Mouse (Mus musculus) ovary, postnatal 10 days (tissue): Measurements from ENCODE around the gene Slc2a9.
A peak's percentile ranks its signal among the peaks of the same experiment; 100 is the strongest.

Experiments used
- DNase-seq: peaks from one replicate; pipeline ENCODE4 v3.0.0; 2022; ENCODE audit warnings: low spot score

Slc2a9 gene

GRCm38 (mm10) chr5:38372369-38372768 is 130.6 kb downstream of the Slc2a9 start:
- DNase-seq, result no peak

DNA sequence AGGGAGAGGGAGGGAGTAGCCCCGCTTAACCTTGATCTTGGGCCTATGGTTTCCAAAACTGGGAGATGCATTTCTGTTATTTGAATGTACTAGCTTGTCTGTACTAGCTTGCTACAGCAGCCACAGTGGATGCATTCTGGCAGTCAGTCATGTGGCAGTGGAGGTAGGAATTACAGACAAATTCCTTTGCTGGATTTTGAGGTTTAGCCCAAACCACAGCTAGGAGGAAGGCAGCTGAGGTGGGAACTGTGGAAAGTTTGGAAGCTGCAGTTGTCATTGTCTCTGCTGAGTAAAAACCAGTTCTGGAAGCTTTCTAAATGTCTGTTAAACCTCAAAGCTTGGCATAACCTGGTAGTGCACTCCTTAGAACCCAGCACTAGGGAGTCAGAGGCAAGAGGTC is 131.6 kb downstream of the Slc2a9 start:
- DNase-seq, result no peak

DNA sequence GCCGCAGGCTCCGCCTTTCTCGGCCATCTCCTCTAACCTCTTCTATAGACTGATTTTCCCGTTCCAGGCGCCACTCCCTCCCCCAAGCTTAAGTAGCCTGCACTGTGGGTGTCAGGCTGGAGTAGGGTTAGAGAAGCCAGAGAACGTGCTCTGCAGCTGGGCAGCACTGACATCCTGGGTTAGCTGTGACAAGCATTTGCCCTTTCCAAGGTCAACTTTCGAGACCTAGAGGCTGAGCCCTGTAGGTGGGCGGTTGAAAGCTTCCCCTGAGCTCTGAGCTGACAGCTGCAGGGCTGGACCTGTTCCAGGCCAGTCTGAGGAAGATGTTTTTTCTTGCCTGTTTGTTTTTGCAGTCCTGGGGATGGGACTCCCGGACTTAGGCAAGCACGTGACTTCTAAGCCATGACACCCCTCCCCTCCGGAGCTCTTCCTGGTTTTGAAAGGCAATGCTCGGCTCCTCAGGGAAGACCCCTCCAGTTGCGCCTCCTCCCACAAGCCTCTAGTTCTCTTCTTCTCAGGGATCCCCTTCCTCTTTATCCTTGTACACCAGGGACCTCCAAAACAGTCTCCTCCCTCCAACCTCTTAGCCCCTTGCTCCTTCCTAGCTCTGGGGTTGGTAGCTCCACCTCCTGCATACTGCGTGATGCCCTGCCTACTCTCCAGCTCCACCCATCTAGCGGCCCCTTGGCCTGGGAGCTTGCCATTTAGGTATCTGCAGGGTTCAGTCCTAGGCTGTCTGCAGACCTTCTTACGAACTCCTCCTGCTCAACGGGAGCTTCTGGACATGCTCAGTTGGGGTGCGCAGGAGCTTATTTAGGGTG is 136.1 kb downstream of the Slc2a9 start:
- DNase-seq, result no peak

GRCm38 (mm10) chr5:38365521-38365920 is 137.4 kb downstream of the Slc2a9 start:
- no peak for DNase-seq

DNA sequence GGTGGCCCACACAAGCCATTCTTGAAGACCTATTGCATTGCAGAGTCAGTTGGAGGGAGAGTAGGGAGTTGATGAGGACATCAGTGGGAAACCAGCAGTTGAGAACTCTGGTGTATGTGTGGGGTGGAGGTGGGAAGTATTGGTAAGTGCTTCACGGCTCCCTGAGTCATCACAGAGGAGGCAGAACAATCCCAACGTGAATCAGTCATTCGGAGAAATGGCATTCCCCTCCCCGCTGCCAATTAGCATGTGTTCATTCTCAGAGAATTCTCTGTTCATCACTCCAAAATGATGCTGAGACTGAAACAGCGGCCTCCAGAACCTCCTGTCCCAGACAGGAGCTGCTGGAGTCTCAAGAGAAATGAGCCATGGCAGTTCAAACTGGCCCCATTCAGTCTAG is 138.5 kb downstream of the Slc2a9 start:
- no peak for DNase-seq

DNA sequence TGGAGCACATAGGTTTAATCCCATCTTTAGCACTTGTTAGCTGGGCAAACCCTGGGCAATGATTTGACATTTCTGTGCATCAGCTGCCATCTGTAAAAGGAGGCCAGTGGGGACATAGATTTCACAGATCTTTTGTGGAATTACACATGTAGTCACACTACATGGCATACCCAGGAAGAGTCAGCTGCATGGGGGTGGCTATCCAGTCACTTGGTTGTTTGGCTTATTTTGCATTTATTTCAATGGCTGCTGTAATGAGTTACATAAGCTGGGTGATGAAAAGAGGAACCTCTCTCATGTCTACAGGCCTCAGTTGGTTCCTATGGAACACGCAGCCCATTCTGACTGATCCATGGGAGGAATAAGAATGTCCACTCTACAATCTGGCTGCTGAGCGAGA is 143.2 kb downstream of the Slc2a9 start:
- DNase-seq, result no peak

- DNase-seq, result no peak
Observed at GRCm38 (mm10) chr5:38356927-38357326, 146.0 kb downstream of the Slc2a9 start.

- no peak for DNase-seq
Observed at GRCm38 (mm10) chr5:38350351-38350929, 152.5 kb downstream of the Slc2a9 start.

DNA sequence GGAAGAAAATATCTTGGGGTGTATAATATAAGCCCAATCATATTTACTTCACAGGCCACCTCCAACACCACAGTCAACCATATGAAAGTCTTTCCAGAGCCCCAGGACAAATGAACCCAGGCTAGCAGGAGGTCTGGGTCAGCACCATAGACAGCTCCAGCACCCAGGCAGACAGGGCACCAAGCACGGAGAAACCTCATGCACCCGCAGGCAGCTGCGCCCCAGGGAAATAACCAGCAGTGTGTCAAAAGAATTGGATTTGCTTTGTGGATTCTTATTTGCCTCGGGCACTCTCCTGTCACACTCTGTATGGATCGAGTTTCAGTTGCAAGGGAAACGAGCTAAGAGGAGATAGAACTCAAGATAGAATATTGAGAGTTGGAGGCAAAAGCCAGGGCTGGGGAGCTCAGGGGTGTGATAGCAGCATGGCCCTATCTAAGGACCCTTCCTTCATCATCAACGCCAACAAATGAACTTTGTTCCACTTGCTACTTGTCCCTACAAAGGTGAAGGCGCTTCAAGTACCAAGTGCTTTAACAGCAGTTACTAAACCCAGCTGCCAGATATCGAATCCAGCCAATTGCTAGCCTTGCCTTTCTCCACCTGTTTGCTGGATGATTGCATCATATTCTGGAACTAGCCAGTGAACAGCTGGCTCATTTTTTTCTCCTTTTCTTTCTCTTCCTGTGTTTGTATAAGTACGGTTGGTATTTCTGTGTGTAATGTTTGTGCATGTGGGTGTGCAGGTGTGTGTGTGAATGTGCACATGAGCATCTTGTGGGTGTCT is 156.1 kb downstream of the Slc2a9 start:
- DNase-seq, result peak; percentile 18

- DNase-seq, result no peak
Observed at GRCm38 (mm10) chr5:38343101-38343500, 159.8 kb downstream of the Slc2a9 start.

GRCm38 (mm10) chr5:38334582-38334981 is 168.4 kb downstream of the Slc2a9 start:
- no peak for DNase-seq

GRCm38 (mm10) chr5:38333381-38333780 is 169.6 kb downstream of the Slc2a9 start:
- DNase-seq, result no peak

GRCm38 (mm10) chr5:38318966-38319786 is 183.8 kb downstream of the Slc2a9 start, which contains the start of gene Drd5:
Gene Drd5, plus strand, starts transcription at chr5:38319367.
- DNase-seq, result no peak

DNA sequence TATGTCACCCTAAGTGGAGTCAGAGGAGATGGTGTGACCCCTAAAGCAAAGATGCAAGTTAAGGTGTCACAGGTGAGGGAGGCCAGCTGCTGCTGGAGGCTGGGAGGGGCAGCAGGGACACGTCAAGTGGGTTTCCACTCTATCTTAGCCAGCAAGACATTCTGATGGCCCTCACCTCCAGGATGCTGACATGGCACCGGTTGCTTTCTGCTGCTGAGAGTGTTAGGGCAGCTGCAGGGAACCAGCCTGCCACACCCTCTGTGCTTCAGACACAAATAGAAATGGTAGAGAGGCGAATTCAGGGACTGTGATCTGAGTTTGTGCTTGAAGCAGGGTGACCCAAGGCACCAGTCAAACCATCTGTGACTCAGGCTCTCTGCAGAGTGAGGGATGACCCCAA is 193.1 kb downstream of the Slc2a9 start:
- no peak for DNase-seq

GRCm38 (mm10) chr5:38308873-38309272 is 194.1 kb downstream of the Slc2a9 start:
- no peak for DNase-seq

GRCm38 (mm10) chr5:38307255-38308101 is 195.5 kb downstream of the Slc2a9 start:
- peak; percentile 79 for DNase-seq

DNA sequence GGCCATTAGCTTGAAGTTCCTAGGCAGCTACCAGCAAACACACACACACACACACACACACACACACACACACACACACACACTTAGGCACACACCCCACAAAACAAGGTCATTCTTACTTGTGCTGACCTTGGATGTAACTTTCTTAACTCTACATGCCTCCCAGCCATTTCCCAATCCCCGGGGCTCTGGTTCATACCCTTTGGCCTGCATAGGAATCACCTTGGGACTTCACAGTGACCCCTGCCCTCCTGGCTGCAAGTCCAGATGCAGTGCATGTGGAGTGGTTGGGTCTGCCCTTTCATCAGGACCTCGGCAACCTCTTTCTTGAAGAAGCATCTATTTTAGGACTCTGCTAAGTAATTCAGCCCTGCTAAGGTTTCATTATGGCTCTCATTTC is 197.7 kb downstream of the Slc2a9 start:
- DNase-seq, result no peak

- no peak for DNase-seq
Observed at GRCm38 (mm10) chr5:38302651-38303050, 200.3 kb downstream of the Slc2a9 start.

DNA sequence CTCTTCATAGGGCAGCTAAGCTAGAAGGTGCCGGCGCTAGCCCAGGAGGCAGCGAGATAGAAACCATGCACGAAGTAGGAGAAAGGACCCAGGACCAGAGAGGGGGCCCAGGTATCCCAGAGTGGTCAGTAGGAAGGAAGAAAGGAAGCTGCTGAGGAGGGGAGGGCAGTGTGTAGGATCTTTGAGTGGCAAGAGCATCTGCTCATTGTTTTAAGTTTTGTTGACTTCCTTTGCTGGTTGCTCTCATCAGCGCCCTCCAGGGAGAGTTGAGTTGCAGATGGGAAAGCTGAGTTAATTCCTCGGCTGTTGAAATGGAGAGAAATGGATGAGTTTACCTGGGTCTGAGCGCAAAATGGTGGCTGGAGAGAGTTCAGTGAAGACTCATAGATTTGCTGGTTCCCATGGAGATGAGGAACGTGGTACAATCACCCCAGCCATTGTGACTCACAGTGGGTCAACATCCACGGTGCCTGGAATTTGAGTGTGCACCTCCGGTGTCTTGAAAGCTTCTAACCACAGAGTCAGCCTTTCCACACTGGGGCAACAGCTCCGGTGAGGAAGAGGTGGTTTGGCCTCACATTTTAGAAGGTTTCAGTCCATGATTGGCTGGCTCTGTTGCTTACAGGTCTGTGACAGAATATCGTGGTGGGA is 201.1 kb downstream of the Slc2a9 start:
- no peak for DNase-seq
